Mouse (Mus musculus): ENCODE data around the gene Zfp536. TPM values are rescaled to one million over a fixed set of nuclear protein-coding genes. Genes with fewer than 3 reads are reported as not detected.

The Zfp536 gene
- polyA plus RNA-seq (2012), result not detected in 2 replicates

- no peak for TF ChIP-seq GATA1 (IDR thresholded peaks at IDR 0.05; ENCODE audit: low read length)
Measured at GRCm38 (mm10) chr7:37773312-37773702, at the start of gene Zfp536. Gene Zfp536 (minus strand): TSS chr7:37773641.

- TF ChIP-seq GATA1 (IDR thresholded peaks at IDR 0.05; ENCODE audit: low read length), result no peak
Measured at GRCm38 (mm10) chr7:37820670-37821301, 47.3 kb upstream of the Zfp536 start.

- TF ChIP-seq GATA1 (IDR thresholded peaks at IDR 0.05; ENCODE audit: low read length), result no peak
Measured at GRCm38 (mm10) chr7:37818631-37819340, 45.3 kb upstream of the Zfp536 start.

- TF ChIP-seq GATA1 (IDR thresholded peaks at IDR 0.05; ENCODE audit: low read length), result no peak
Measured at GRCm38 (mm10) chr7:37816901-37817300, 43.5 kb upstream of the Zfp536 start.

GRCm38 (mm10) chr7:37814844-37815406 is 41.5 kb upstream of the Zfp536 start:
- no peak for TF ChIP-seq GATA1 (IDR thresholded peaks at IDR 0.05; ENCODE audit: low read length)

GRCm38 (mm10) chr7:37813676-37814075 is 40.2 kb upstream of the Zfp536 start:
- TF ChIP-seq GATA1 (IDR thresholded peaks at IDR 0.05; ENCODE audit: low read length), result no peak

GRCm38 (mm10) chr7:37809908-37810307 is 36.5 kb upstream of the Zfp536 start:
- TF ChIP-seq GATA1 (IDR thresholded peaks at IDR 0.05; ENCODE audit: low read length), result no peak

- no peak for TF ChIP-seq GATA1 (IDR thresholded peaks at IDR 0.05; ENCODE audit: low read length)
Measured at GRCm38 (mm10) chr7:37809001-37809400, 35.6 kb upstream of the Zfp536 start.

GRCm38 (mm10) chr7:37801160-37801559 is 27.7 kb upstream of the Zfp536 start:
- no peak for TF ChIP-seq GATA1 (IDR thresholded peaks at IDR 0.05; ENCODE audit: low read length)

- no peak for TF ChIP-seq GATA1 (IDR thresholded peaks at IDR 0.05; ENCODE audit: low read length)
Measured at GRCm38 (mm10) chr7:37788721-37789120, 15.3 kb upstream of the Zfp536 start.

- no peak for TF ChIP-seq GATA1 (IDR thresholded peaks at IDR 0.05; ENCODE audit: low read length)
Measured at GRCm38 (mm10) chr7:37775502-37775901, 2.1 kb upstream of the Zfp536 start.

GRCm38 (mm10) chr7:37774463-37774970 is 1.1 kb upstream of the Zfp536 start:
- no peak for TF ChIP-seq GATA1 (IDR thresholded peaks at IDR 0.05; ENCODE audit: low read length)

GRCm38 (mm10) chr7:37773906-37774305 is 465 bp upstream of the Zfp536 start:
- TF ChIP-seq GATA1 (IDR thresholded peaks at IDR 0.05; ENCODE audit: low read length), result no peak

GRCm38 (mm10) chr7:37772376-37773311 is 797 bp downstream of the Zfp536 start:
- no peak for TF ChIP-seq GATA1 (IDR thresholded peaks at IDR 0.05; ENCODE audit: low read length)
